Mouse (Mus musculus) testis, postnatal 14 days (tissue): ENCODE measurements at regions not wholly inside any gene's neighbourhood (a gene's known extent, or its start where the extent isn't known, plus 50 kb on each side); places are given as distances from the start of the nearest gene placed in this dataset.
A peak's percentile ranks its signal among the peaks of the same experiment; 100 is the strongest.

Source experiments
- DNase-seq: peaks from one replicate; pipeline ENCODE4 v3.0.0; 2021; ENCODE audit warnings: low spot score

DNA sequence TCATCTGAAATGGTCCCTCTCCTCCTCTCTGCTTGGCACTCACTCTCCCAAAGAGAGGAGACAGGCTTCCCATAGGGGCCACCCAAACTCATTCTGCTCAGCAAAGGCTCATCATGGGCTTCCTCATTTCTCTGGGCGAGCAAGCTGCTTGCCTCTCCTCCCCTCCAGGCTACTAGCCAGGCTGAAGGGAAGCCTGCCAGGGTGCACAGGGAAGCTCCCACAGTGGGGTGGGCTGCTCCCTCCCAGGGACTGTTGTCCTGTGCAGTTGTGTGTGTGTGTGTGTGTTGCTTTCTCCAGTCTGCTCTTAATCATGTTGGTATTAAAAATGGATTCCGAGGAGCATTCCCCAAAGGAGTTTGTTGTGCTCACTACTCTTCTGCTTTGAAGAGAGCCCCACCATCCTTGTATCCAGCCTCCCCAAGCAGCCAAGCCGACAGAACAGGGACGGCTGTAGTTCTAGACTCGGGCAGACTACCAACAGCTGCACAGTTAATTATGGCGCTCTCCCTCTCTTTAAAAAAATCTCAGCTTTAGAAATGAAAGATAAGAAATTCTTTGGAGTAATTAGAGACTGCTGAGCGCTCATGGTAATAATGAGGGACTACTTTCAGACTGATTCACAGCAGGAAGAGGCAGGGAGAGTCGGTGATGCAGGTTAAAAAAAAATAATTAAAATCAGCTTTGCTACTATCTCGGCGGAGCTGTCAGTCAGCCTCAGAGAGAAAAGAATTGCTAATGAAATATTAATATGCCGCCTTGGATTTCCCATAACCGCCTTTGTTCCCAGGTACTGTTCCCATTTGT is 417.0 kb downstream of the Cmpk2 start:
- DNase-seq: peak; percentile 5

DNA sequence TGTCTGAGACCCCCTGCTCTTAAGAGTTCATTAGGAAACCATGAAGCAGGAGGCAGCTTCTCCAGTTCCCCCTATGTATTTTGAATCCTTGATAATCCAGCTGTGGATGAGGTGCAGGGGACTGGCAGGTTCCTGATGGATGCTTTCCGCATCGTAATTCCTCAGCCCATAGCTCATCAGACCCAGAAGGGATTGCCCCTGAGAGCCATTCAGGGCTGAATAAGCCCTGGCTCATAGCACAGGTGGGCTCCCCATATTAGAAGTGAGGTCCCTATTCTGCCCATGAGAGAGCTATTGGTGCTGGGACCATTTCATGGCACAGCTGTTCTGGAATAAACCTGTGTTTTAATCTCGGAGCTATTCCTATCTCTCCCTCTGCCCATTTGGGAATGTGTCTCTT is 416.1 kb downstream of the Cmpk2 start:
- no peak for DNase-seq

DNA sequence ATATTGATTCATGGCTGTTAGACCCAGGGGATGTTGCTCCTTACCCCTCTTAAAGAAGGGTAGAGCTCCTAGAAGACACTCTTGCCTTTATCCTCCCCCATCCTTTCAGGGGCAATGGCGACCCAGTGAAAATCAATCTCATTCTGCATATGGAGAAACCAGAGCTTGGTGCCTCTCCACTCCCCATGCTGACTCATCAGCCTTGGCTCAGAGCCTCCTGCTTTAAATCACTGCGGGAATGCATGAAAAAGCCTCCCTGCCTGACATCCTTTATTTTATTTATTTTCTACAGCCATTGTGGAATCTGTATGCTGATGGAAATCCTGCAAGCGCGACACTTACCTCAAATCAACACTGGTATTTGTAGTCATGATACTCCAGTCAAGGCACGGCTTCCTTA is 415.2 kb downstream of the Cmpk2 start:
- DNase-seq: no peak

DNA sequence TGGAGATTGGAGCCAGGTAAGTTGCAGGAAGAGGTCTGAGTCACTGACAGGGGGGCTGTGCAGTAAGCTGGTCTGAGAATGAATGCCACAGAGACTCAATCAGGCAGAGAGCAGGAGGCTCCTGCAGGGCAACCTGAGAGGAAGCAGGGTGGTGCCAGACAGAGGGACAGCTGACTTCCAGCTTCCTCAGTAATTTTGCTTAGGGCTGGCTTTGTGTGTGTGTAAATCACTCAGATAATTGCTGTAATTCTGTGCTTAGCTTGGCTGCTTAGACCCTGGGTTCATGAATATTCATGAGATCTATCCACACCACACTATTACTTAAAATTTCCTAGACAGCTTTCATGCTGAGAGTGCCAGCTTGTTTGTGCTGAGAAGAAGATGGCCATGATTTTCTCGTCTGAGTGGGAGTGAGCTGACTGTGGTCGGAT is 408.7 kb downstream of the Cmpk2 start:
- DNase-seq: no peak

DNA sequence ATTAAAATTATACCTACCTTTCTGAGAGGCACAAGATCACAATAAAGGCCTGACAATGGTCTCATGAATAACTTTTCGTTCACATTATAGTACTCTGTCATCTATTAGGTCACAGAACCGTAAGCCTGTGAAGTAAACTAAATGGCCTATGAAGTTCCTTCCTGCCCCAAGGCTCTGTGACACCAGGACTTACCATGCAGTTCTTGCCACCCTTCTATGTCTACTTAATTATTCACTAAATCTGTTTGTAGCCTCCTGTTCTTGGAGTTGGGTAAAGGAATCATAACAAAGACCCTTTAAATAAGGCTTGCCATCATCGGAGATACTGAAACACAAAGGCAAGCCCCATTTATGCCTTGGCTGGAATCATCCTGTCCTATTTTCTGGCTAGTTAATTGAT is 408.3 kb downstream of the Cmpk2 start:
- DNase-seq: no peak

DNA sequence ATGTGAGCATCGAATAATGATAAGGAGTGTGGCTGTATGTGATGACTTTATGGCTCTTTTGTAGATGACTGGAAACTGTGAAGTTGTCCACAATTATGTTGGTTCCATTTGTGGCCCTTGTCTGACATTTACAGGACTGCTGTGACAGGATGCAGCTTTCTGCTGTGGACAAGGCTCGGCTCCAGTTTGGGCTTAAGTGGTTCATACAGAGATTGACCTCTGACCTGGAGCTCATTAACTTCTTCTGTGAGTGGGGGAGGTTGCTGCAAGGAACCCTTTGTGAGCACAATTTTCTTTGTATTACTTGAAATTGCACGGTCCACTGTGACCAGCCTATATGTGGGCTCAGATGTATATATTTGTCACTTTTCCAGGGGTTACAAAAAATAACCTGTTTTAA is 403.5 kb downstream of the Cmpk2 start:
- DNase-seq: no peak

DNA sequence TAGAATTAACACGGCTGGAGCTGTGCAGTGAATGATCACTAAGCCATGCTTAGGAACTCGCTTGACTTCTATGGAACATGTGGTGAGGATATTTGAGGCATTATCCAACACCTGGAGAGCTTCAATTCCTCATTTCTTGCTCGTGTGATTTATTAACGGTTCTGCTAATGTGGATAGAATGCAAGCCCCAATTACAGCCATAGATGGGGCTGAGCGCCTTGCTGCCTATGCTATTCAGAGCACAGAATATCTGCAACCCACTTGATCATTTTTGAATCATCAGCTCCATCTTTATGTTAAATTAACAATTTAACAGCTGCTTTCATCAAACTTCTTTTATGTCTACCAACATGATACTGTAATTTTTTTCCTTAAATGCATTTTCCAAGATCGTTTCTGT is 398.7 kb downstream of the Cmpk2 start:
- DNase-seq: no peak

DNA sequence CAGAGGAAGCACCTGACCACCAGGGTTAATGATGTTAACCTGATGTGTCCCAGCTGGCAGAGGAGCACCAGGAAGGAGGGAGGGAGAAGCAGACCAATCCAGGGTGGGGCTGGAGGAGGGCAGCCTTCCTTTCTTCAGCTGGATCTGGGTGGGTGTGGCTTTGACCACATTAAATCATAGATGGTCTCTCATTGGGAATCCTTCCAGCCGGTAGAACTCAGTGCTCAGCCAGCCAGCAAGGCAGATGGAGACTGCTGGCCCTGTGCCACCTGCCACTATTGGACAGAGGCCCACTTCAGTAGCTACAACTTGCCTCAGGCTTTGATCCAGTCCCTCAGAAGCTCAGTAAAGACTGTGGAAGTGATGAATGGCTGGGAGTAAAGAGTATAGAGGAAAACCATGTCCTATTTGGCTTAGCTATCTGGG is 386.1 kb downstream of the Cmpk2 start:
- DNase-seq: peak; percentile 4

DNA sequence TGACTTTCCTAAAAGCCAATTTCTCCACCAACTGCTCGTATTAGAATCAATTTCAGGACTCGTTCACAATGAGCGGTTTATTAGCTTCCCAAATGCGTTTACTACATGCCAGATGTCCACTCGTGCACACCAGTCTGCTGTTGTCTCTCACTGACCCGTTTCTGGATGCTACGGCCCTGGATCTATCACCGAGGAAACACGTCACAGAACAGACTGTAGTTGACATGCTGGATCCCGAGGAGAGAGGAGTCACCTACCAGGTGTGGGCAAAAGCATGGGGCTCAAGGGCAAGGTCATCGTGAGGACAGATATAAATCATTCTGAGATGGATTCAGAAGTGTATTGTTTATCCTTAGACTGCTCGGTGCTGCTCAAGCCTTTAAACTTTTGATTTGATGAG is 375.9 kb downstream of the Cmpk2 start:
- DNase-seq: no peak

DNA sequence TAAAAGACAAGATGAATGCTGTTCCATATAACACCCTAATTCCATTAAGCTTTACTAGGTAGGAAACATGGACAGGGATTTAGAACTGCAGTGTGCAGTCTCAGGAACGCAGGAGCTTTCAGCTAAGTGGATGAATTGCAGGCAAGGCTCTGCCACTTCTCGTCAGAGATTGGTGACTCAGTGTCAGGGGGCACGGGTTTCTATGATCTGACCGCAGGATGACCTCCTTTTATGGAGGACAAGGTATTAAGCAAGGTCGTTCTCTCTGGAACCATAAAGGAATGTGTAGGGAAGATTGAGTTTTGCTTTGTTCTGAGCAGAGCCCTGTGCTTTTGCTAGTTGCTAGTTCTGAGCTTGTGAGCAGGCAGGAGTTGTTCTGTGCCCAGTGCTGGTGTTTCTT is 373.7 kb downstream of the Cmpk2 start:
- no peak for DNase-seq

DNA sequence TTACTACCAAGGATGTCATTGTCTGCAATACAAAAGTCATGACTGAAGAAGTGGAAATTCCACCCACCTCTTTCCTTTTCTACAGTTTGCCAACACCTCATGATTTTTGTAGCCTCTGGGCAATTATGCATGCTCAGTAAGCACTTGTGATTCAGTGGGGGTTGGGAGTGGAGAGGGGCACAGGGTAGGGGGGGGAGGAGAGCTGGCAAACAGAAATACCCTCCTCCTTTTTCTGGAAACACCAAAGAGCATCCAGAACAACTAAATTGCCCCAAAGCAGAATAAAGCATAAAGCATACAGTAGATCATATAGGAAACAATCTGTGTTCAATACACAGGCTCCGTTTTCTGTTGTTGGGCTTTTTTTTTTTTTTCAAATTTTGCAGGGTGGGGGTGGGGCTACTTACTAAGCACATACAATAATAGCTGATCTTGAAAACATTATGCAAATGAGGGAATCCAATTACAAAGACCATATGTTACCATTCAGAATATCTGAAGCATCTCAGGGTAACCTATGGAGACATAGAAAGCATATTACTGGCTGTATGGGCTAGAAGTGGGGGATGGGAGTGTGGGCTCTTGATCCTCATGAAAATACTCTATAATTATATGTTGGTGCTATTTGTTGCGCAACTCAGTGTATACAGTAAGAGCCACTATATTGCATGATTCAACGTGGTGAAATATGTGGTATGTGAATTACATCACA is 352.4 kb downstream of the Cmpk2 start:
- DNase-seq: no peak

DNA sequence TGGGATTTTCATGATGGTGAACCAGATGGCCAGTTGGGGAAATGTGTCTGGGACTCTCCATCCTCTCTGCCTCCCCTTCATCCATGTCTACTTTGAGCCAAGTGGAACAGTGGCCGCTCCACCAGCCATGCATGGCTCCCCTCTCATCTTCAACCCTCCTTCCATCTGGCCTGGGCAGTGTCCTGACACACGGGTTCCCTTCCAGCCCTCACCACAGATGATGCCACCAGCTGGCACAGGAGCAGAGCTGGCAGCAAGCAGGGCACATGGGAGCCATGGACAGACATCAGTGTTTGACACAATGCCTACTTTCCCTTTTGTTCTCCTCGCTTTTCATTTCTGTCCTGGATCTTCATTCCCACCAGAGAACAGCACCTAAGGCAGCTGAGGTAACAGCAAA is 348.9 kb downstream of the Cmpk2 start:
- no peak for DNase-seq

DNA sequence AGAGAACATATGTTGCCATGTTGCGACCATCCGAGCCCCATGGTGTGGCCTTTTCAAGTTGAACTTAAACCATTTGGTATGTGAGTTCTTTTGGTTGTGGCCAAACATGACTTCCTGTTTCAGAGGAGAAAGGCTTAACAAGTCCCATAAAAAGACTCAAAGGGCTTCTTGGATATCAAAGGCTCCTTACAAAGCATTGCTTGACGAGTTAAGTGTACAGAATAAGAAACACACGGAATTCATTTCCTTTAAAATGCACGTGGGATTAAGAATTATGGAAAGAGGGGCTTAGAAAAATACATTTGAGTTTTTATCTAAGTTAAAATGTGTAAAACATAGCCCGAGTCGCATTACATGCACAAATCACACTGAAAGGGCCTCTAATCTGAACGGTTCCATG is 346.8 kb downstream of the Cmpk2 start:
- no peak for DNase-seq

DNA sequence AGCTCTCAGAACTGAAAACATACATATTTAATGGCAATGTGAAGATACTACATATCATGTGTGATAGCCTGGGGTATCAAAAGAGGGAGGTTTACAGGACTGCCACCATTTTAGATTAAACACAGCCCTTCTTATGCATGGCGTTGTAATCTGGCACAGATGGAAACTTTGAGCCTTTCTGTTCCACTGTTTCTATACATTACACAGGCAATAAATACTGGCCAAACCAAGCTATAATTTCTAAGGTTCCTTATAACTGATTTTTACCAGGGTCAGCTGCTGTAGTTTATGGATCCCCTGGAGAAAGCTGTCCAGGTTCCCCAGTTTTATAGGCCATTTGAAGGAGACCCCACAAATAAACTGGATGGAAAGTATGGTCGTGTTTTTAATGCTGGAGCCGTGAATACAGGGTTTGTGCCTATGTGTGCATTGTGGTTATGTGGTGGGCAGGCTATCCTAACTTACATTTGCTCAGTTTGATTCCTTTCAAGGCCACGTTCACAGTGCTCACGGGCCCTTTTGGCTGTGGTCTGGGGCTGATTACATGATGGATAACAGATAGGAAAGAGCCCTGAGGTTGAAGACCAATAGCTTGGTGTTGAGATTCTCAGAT is 341.7 kb downstream of the Cmpk2 start:
- DNase-seq: no peak

DNA sequence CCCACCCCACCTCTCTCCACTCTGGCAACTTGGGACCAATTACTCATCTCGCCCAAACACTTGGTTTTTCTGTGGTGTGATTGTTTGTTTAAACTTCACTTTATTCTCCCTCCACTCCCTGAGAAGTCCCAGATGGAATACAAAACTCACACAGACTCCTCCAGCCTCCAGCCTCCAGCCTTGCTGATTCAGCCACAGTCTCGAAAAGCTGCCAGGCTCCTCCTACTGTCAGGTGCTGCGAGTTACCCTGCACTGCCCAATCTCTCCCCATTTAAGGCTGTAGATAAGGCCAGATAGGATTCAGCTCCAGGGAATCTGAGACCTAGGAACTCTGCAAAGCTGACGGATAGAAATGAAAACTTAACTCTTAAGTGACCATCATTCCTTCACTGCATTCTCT is 340.7 kb downstream of the Cmpk2 start:
- no peak for DNase-seq

DNA sequence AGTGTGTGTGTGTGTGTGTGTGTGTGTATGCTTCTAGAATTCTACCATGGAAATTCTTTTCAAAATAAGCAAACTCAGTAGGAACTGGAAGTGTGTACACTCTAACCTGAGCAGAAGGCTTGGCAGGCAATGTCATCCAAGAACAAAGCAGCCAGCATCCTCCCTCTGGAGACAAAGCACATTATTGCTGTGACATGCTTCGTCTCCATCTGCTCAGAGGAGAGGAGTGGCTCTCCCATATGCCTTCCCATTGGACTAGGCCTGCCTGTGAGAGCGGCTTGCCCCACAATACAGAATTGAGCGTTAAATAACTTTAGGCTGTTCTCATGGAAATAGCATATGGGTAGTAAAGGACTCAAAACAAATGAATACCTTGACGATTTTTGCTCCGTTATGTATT is 333.5 kb downstream of the Cmpk2 start:
- DNase-seq: no peak

DNA sequence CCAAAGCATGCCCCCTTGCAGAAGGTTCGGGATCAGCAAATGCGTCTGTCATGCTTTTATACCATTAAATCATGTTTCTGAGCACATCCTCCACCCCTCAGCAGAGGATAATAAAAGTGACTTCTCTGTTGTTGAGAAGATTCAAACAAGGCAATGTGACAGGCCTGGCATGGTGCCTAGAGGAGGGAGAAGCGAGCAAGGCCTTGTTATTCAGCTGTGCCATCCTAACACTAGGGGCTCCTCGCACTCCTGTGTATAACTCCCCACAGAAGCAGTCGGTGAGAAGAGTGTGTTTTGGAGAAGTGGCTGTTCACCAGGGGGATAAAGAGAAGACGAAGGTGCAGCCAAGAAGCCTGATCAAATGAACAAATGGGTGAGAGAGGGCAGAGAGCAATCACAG is 330.3 kb downstream of the Cmpk2 start:
- no peak for DNase-seq

DNA sequence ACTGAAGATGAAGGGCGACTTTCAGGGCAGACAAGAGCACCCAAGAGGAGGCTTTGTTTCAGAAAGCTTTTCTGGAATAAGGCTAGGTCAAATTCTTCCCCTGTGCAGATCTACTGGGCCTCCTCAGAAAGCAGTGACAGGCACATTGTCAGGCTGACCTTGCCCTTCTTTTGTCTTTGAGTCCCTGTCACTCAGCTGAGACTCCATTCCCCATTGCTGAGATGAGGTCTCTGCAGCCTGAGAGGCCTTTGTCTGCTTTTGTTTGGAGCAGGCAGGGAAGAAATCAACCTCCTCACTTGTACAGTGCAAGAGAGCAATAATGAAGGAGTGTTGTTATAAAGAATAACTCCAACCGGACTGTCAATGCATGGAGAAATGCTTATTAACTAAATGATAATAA is 327.4 kb downstream of the Cmpk2 start:
- DNase-seq: no peak

DNA sequence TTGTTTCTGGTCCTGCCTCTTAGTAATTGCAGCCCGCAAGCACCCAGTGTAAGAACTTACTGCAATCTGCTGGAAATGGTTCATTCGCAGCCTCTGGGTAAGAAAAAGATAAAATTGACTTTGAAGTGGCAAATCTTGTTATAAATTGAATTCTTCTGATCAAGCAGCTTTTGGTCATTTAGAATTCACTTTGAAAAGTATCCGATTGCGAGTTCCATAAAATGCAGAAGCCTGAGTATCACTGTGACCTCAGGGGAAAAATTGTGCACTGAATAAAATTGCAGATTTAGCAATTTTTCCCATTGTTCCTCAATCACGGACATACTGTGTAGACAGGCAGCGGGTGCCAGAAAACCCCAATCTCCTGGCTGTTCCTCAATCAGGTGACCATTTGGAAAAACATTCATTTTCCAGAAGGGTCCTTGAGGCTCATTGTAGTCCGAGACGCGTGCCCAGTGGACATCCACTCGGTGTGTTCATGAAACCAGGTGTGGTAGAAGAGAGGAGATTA is 320.4 kb downstream of the Cmpk2 start:
- DNase-seq: no peak

DNA sequence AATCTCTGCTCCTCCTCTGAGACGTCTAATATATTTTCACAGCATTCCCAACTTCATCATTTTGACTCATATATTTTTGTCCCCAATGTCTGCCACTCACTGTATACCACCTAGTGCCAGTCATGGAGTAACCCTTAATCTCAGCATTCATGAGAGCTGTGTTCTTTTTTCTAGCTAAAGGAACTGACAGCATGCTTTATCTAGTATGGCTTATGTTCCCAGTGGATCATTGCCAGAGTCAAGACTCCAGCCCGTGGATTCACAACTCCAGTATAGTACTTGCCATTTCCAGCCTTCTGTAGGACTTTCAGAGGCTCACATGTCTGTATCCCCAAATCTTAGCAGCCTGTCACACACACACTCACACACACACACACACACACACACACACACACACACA is 316.5 kb downstream of the Cmpk2 start:
- no peak for DNase-seq

DNA sequence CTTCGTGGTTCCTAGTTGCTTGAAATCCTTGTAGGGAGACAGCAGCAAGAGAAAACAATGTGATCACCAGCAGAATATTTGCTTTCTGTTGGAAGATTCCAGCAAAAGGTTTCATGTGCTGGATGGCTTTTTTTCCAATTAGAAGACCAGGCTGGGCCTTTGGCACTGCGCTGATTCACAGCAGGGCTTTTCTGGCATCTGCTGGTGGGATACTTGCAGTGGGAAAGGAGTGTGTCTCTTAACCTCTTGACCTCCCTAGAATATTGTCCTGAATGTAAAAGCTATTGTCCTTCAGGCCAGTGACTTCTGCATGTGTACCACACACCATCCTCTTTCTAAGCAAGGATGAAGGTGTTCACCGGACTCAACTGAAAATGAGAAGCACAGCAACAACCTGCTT is 315.4 kb downstream of the Cmpk2 start:
- DNase-seq: no peak

DNA sequence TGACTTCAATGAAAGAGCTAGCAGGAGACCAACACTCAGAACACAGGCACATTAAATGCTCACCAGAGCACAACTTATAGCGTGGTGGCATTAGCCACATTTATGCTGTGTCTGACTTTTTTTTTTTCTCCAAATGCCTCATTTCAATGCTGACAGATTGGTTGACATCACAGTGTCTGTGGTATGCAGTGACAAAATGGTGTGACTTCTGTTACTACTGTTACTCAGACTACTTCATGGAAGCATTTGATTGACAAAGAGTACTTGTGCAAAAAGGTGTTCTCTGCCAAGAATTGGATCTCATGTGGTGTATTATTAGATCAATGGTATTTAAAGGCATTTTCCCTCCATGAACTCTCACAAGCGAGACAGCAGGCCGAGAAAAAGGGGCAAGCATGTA is 314.8 kb downstream of the Cmpk2 start:
- DNase-seq: no peak

DNA sequence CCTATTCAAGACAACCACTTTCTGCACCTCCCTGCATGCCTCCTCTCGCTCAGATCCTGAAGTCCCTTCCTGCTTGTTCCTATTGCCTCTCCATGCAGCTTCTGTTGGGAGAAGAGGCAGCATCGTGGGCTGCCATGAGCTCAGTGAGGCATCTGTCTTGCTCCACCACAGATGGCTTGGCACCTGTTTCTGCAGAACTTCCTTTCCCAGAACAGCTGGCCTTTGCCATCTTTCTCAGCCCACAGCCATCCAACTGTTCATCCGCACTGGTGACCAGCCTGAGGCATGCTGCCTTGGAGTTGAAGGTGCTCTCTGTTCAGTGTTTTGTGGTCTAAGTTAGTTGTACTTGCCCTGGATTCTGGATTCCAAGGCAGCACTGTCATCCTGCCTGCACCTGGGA is 312.5 kb downstream of the Cmpk2 start:
- DNase-seq: no peak
